Mouse (Mus musculus) heart, embryonic 12.5 days (tissue): ENCODE measurements at regions not wholly inside any gene's neighbourhood (a gene's known extent, or its start where the extent isn't known, plus 50 kb on each side); places are given as distances from the start of the nearest gene placed in this dataset.

ENCODE experiments used
- ATAC-seq: fragments of 200-750 bp; cut with Nextera tagmentation; 2 replicates; pipeline ENCODE4 v1.8.0; 2017; ENCODE audit warnings: moderate TSS enrichment, moderate library complexity; ENCODE audit not compliant: insufficient number of reproducible peaks, low FRiP score
- H3K27ac ChIP-seq: fragments of 300-500 bp; sonication (generic); 2 replicates; pipeline ENCODE4 v1.5.1; 2016; ENCODE audit warnings: mild to moderate bottlenecking, moderate library complexity; ENCODE audit not compliant: poor library complexity, severe bottlenecking
- H3K27me3 ChIP-seq: fragments of 300-500 bp; sonication (generic); replicated peaks from 2 replicates; pipeline ENCODE4 v1.6.1; 2016; ENCODE audit warnings: mild to moderate bottlenecking, moderate library complexity
- H3K36me3 ChIP-seq: fragments of 300-500 bp; sonication (generic); 2 replicates; pipeline ENCODE4 v1.6.1; 2016; ENCODE audit warnings: mild to moderate bottlenecking, moderate library complexity
- H3K4me1 ChIP-seq: fragments of 300-500 bp; sonication (generic); replicated peaks from 2 replicates; pipeline ENCODE4 v1.6.1; 2016; ENCODE audit warnings: mild to moderate bottlenecking
- H3K4me2 ChIP-seq: fragments of 300-500 bp; sonication (generic); 2 replicates; pipeline ENCODE4 v1.6.1; 2016; ENCODE audit warnings: mild to moderate bottlenecking, moderate library complexity
- H3K4me3 ChIP-seq: fragments of 300-500 bp; sonication (generic); 2 replicates; pipeline ENCODE4 v1.5.1; 2016; ENCODE audit warnings: mild to moderate bottlenecking
- H3K9ac ChIP-seq: fragments of 300-500 bp; sonication (generic); 2 replicates; pipeline ENCODE4 v1.6.1; 2016; ENCODE audit warnings: mild to moderate bottlenecking, moderate library complexity
- H3K9me3 ChIP-seq: fragments of 300-500 bp; sonication (generic); replicated peaks from 2 replicates; pipeline ENCODE4 v1.6.1; 2016; ENCODE audit warnings: mild to moderate bottlenecking, moderate library complexity
- WGBS: fragments of 180-500 bp; shearing (Covaris S2); methylation state at CpG from one replicate; pipeline ENCODE4 v1.1.7; 2016; 5-methylcytosine and 5-hydroxymethylcytosine counted together

GRCm38 (mm10) chr11:112938035-112938434 lies 156.0 kb downstream of the Sox9 start:
- Histone ChIP-seq H3K4me2 (no peak overlapping the region), H3K9me3 (peaks cover 4% of the 10 kb centered on the region; the same call in 1 of the 2 replicates), H3K27ac (no peak overlapping the region), H3K9ac (no peak overlapping the region), H3K27me3 (peaks cover 38% of the 10 kb centered on the region), H3K4me3 (no peak overlapping the region), H3K36me3 (no peaks in the 10 kb centered on the region), H3K4me1 (no peaks in the 10 kb centered on the region)
- WGBS, result 84% methylated on average over 10 of the region's 10 CpGs
- no peak for ATAC-seq

GRCm38 (mm10) chr11:112951421-112951820 lies 169.4 kb downstream of the Sox9 start:
- no peak overlapping the region for H3K27ac ChIP-seq
- no peak overlapping the region for H3K9ac ChIP-seq
- H3K9me3 ChIP-seq, result no peaks in the 10 kb centered on the region
- H3K4me1 ChIP-seq, result peaks cover 5% of the 10 kb centered on the region; the same call in 1 of the 2 replicates
- H3K36me3 ChIP-seq, result no peaks in the 10 kb centered on the region
- ATAC-seq, result no peak
- H3K4me3 ChIP-seq, result no peak overlapping the region
- H3K27me3 ChIP-seq, result peaks cover 13% of the 10 kb centered on the region; the same call in 1 of the 2 replicates
- no peak overlapping the region for H3K4me2 ChIP-seq
- WGBS, result 71% methylated on average over 4 of the region's 4 CpGs

GRCm38 (mm10) chr11:112952356-112952755 lies 170.3 kb downstream of the Sox9 start:
- 66% methylated on average over 10 of the region's 10 CpGs for WGBS
- H3K9ac ChIP-seq, result no peak overlapping the region
- H3K4me2 ChIP-seq, result no peak overlapping the region
- no peak for ATAC-seq
- no peak overlapping the region for H3K4me3 ChIP-seq
- H3K36me3 ChIP-seq, result no peaks in the 10 kb centered on the region
- H3K27ac ChIP-seq, result no peak overlapping the region
- peaks cover 5% of the 10 kb centered on the region; the same call in 1 of the 2 replicates for H3K4me1 ChIP-seq
- no peaks in the 10 kb centered on the region for H3K9me3 ChIP-seq
- H3K27me3 ChIP-seq, result 0 out of 2 replicates have a peak, but pooled peaks cover 8% of the 10 kb centered on the region

GRCm38 (mm10) chr11:112953491-112953890 lies 171.5 kb downstream of the Sox9 start:
- WGBS, result 39% methylated on average over 4 of the region's 4 CpGs
- ATAC-seq, result no peak

GRCm38 (mm10) chr11:112956748-112957440 lies 174.9 kb downstream of the Sox9 start:
- Histone ChIP-seq H3K27ac (no peak overlapping the region), H3K9me3 (no peaks in the 10 kb centered on the region), H3K9ac (no peak overlapping the region), H3K4me2 (no peak overlapping the region), H3K27me3 (peaks cover 13% of the 10 kb centered on the region), H3K36me3 (no peaks in the 10 kb centered on the region), H3K4me1 (peaks cover 8% of the 10 kb centered on the region; the same call in 1 of the 2 replicates), H3K4me3 (no peak overlapping the region)
- no peak for ATAC-seq
- WGBS, result 62% methylated on average over 5 of the region's 5 CpGs

More at GRCm38 (mm10) chr11:112953491-112953890, 171.5 kb downstream of the Sox9 start:
- H3K4me3 ChIP-seq, result no peak overlapping the region
- no peaks in the 10 kb centered on the region for H3K9me3 ChIP-seq
- H3K9ac ChIP-seq, result no peak overlapping the region
- H3K4me2 ChIP-seq, result no peak overlapping the region
- H3K36me3 ChIP-seq, result no peaks in the 10 kb centered on the region
- peaks cover 16% of the 10 kb centered on the region for H3K27me3 ChIP-seq
- no peak overlapping the region for H3K27ac ChIP-seq
- peaks cover 5% of the 10 kb centered on the region; the same call in 1 of the 2 replicates for H3K4me1 ChIP-seq

GRCm38 (mm10) chr11:112959609-112960008 lies 177.6 kb downstream of the Sox9 start:
- no peak overlapping the region for H3K9ac ChIP-seq
- H3K4me1 ChIP-seq, result 0 out of 2 replicates have a peak, but pooled peaks cover 3% of the 10 kb centered on the region
- no peak overlapping the region for H3K4me2 ChIP-seq
- H3K27me3 ChIP-seq, result peaks cover 13% of the 10 kb centered on the region
- no peak overlapping the region for H3K4me3 ChIP-seq
- 5% methylated on average over 5 of the region's 5 CpGs for WGBS
- no peaks in the 10 kb centered on the region for H3K9me3 ChIP-seq
- no peak for ATAC-seq
- H3K27ac ChIP-seq, result no peak overlapping the region
- H3K36me3 ChIP-seq, result no peaks in the 10 kb centered on the region

GRCm38 (mm10) chr11:112973286-112973685 lies 191.3 kb downstream of the Sox9 start:
- H3K36me3 ChIP-seq, result no peaks in the 10 kb centered on the region
- H3K9ac ChIP-seq, result no peak overlapping the region
- H3K4me2 ChIP-seq, result no peak overlapping the region
- H3K4me1 ChIP-seq, result peaks cover 9% of the 10 kb centered on the region
- no peak overlapping the region for H3K4me3 ChIP-seq
- 60% methylated on average over 8 of the region's 8 CpGs for WGBS
- H3K27ac ChIP-seq, result no peak overlapping the region
- ATAC-seq, result no peak
- 0 out of 2 replicates have a peak, but pooled peaks cover 4% of the 10 kb centered on the region for H3K9me3 ChIP-seq
- peaks cover 16% of the 10 kb centered on the region; the same call in 1 of the 2 replicates for H3K27me3 ChIP-seq

GRCm38 (mm10) chr11:112974893-112975292 lies 192.9 kb downstream of the Sox9 start:
- Histone ChIP-seq H3K36me3 (no peaks in the 10 kb centered on the region), H3K9me3 (0 out of 2 replicates have a peak, but pooled peaks cover 4% of the 10 kb centered on the region), H3K9ac (no peak overlapping the region), H3K4me1 (peaks cover 25% of the 10 kb centered on the region), H3K4me2 (no peak overlapping the region), H3K27me3 (peaks cover 16% of the 10 kb centered on the region; the same call in 1 of the 2 replicates), H3K27ac (no peak overlapping the region), H3K4me3 (no peak overlapping the region)
- ATAC-seq, result no peak
- 64% methylated on average over 7 of the region's 7 CpGs for WGBS

GRCm38 (mm10) chr11:112976914-112977785 lies 195.1 kb downstream of the Sox9 start:
- H3K27me3 ChIP-seq, result peaks cover 20% of the 10 kb centered on the region
- H3K27ac ChIP-seq, result no peak overlapping the region
- H3K9me3 ChIP-seq, result 0 out of 2 replicates have a peak, but pooled peaks cover 4% of the 10 kb centered on the region
- H3K4me1 ChIP-seq, result peaks cover 26% of the 10 kb centered on the region
- no peak overlapping the region for H3K4me2 ChIP-seq
- no peak for ATAC-seq
- H3K4me3 ChIP-seq, result no peak overlapping the region
- no peak overlapping the region for H3K9ac ChIP-seq
- no peaks in the 10 kb centered on the region for H3K36me3 ChIP-seq
- 20% methylated on average over 12 of the region's 12 CpGs for WGBS

- Histone ChIP-seq H3K4me2 (peak overlapping the region; percentile 39), H3K9me3 (0 out of 2 replicates have a peak, but pooled peaks cover 4% of the 10 kb centered on the region), H3K4me3 (no peak overlapping the region), H3K27ac (0 out of 2 replicates have a peak overlapping the region, but pooled peaks have one; percentile 44), H3K36me3 (no peaks in the 10 kb centered on the region), H3K27me3 (peaks cover 22% of the 10 kb centered on the region), H3K4me1 (peaks cover 31% of the 10 kb centered on the region), H3K9ac (no peak overlapping the region)
- ATAC-seq, result peak; percentile 69
- WGBS, result 7% methylated on average over 6 of the region's 6 CpGs
These were observed 196.9 kb downstream of the Sox9 start for GRCm38 (mm10) chr11:112978884-112979283.

GRCm38 (mm10) chr11:112979413-112979812 lies 197.4 kb downstream of the Sox9 start:
- 51% methylated on average over 10 of the region's 10 CpGs for WGBS
- no peaks in the 10 kb centered on the region for H3K36me3 ChIP-seq
- H3K4me1 ChIP-seq, result peaks cover 31% of the 10 kb centered on the region
- H3K9ac ChIP-seq, result no peak overlapping the region
- ATAC-seq, result no peak
- no peak overlapping the region for H3K4me3 ChIP-seq
- peaks cover 23% of the 10 kb centered on the region for H3K27me3 ChIP-seq
- H3K4me2 ChIP-seq, result peak overlapping the region; percentile 39; the same call in 1 of the 2 replicates
- H3K9me3 ChIP-seq, result 0 out of 2 replicates have a peak, but pooled peaks cover 4% of the 10 kb centered on the region
- H3K27ac ChIP-seq, result 0 out of 2 replicates have a peak overlapping the region, but pooled peaks have one; percentile 1
